Mouse (Mus musculus) liver, embryonic 11.5 days (tissue): Measurements from ENCODE around the gene Snrpa. TPM values are rescaled to one million over a fixed set of nuclear protein-coding genes. Genes with fewer than 3 reads are reported as not detected.

Experiments used
- ATAC-seq: fragments of 200-750 bp; cut with Nextera tagmentation; replicated peaks from 2 replicates; pipeline ENCODE4 v1.8.0; 2017; ENCODE audit warnings: moderate number of reproducible peaks, mild to moderate bottlenecking, moderate TSS enrichment, moderate library complexity; ENCODE audit not compliant: low FRiP score
- DNase-seq: peaks from one replicate; pipeline ENCODE4 v3.0.0-alpha.2; 2017; ENCODE audit warnings: low spot score
- H3K27ac ChIP-seq: fragments of 300-500 bp; sonication (generic); 2 replicates; pipeline ENCODE4 v1.5.1; 2014; ENCODE audit warnings: mild to moderate bottlenecking, low read depth, low read length, control low read depth
- H3K27me3 ChIP-seq: fragments of 300-500 bp; sonication (generic); replicated peaks from 2 replicates; pipeline ENCODE4 v1.6.1; 2014; ENCODE audit warnings: low read length, mixed read lengths; ENCODE audit not compliant: control insufficient read depth, insufficient read depth
- H3K36me3 ChIP-seq: fragments of 300-500 bp; sonication (generic); 2 replicates; pipeline ENCODE4 v1.6.1; 2014; ENCODE audit warnings: mild to moderate bottlenecking, low read length, moderate library complexity, mixed read lengths; ENCODE audit not compliant: control insufficient read depth, insufficient read depth
- H3K4me1 ChIP-seq: fragments of 300-500 bp; sonication (generic); replicated peaks from 2 replicates; pipeline ENCODE4 v1.6.1; 2014; ENCODE audit warnings: low read length, mixed read lengths; ENCODE audit not compliant: control insufficient read depth, insufficient read depth
- H3K4me2 ChIP-seq: fragments of 300-500 bp; sonication (generic); 2 replicates; pipeline ENCODE4 v1.6.1; 2014; ENCODE audit warnings: mild to moderate bottlenecking, control low read depth, moderate library complexity
- H3K4me3 ChIP-seq: fragments of 300-500 bp; sonication (generic); 2 replicates; pipeline ENCODE4 v1.5.1; 2014; ENCODE audit warnings: low read depth, low read length, control low read depth
- H3K9ac ChIP-seq: fragments of 300-500 bp; sonication (generic); 2 replicates; pipeline ENCODE4 v1.6.1; 2014; ENCODE audit warnings: low read depth, low read length, control low read depth
- H3K9me3 ChIP-seq: fragments of 300-500 bp; sonication (generic); 2 replicates; pipeline ENCODE4 v1.6.1; 2016; ENCODE audit warnings: low read length, inconsistent platforms, mixed read lengths; ENCODE audit not compliant: control insufficient read depth
- WGBS: fragments of 180-500 bp; shearing (Covaris S2); extraction: QIAGEN DNeasy Blood & Tissue Kit; methylation state at CpG from one replicate; pipeline ENCODE4 v1.1.7; 2014; 5-methylcytosine and 5-hydroxymethylcytosine counted together
- polyA plus RNA-seq: library from polyadenylated mRNA; unstranded; fragments of >200 nt; fragmentation: Nextera tagmentation; extraction: Ambion mirVana; gene quantifications from 2 replicates; pipeline ENCODE4 v1.2.1, GENCODE M21; 2014

Gene Snrpa
- polyA plus RNA-seq, 1 experiment from 2014 or later, result 294 TPM

DNA sequence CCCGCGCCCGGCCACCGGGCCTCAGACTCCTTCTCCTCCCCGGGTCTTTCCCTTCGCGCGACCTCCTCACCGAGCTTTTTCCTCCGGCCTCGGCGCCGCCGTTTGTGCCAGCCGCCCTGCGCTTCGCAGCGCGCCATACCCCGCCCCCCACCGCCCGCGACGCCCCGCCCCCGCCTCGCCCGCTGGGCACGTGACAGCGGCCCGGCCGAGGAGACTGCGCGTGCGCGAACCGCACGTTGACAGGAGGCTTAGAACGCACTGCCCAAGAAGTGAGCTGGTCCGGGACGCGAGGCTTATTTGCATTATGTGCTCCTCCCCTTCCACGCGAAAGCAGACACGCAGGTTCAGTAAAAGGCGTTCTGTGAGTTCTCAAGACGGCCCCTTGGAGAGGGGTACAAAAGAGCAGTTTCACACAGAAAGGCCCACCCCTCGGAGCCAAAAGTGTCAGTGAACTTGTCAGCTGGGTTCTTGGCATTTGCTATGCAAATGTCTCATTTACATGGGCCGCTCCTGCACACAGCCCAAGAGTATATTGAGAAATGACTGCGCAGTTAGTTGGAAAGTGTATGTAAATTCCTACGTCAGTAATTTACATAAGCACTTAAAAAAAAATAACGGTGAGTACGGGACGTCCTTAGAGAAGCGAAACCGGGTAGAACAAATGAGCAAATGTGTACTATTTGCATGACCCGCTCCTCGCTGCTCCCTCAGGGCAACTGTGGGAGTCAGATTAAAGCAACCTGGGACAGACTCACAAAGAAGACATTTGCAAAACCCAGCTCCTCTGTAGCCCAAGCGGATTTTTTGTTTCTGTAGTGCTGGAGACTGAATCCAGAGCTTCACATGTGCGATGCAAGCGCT is 29.2 kb downstream of the Snrpa start, which contains the start of gene Egln2:
Gene Egln2 (minus strand): TSS at position 189 of the 861 bp plus-strand sequence.
- Histone ChIP-seq H3K9me3 (no peaks in the 10 kb centered on the region), H3K27ac (peak within 1 kb of the TSS; percentile 93), H3K36me3 (peaks cover 13% of the 10 kb centered on the region), H3K4me3 (peak within 1 kb of the TSS; percentile 76), H3K4me2 (peak within 1 kb of the TSS; percentile 89), H3K4me1 (peaks cover 35% of the 10 kb centered on the region), H3K9ac (peak within 1 kb of the TSS; percentile 90), H3K27me3 (no peaks in the 10 kb centered on the region)
- DNase-seq, result peak; percentile 98
- ATAC-seq, result peak; percentile 83
- WGBS, result 1% methylated on average over 51 of the region's 61 CpGs

DNA sequence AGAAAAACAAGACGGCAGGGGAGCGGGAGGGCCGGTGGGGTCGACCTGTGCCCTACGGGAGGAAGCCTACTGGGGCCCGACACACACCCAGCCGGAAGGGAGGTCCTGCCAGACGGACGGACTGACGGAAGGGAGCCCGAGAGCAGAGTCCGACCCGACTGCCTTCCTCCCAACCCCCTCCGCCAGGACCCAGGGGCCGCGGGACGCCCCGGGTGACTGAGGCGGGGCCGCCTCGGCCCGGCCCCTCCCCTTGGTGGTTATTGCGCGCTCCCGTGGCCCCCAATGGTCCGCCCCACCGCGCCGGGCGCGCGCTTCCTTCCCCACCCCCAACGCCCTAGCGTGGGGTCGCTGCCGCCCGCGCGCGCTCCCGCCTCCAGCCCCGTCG is 29.9 kb downstream of the Snrpa start:
- H3K36me3 ChIP-seq, result peaks cover 11% of the 10 kb centered on the region
- H3K9me3 ChIP-seq, result no peaks in the 10 kb centered on the region
- H3K4me1 ChIP-seq, result peaks cover 35% of the 10 kb centered on the region
- WGBS, result under 1% methylated on average over 12 of the region's 43 CpGs
- DNase-seq (peak; percentile 92), ATAC-seq (peak; percentile 79)
- H3K4me3 ChIP-seq, result peak overlapping the region; percentile 76
- H3K27me3 ChIP-seq, result no peaks in the 10 kb centered on the region
- peak overlapping the region; percentile 93 for H3K27ac ChIP-seq
- peak overlapping the region; percentile 89 for H3K4me2 ChIP-seq
- H3K9ac ChIP-seq, result peak overlapping the region; percentile 90

DNA sequence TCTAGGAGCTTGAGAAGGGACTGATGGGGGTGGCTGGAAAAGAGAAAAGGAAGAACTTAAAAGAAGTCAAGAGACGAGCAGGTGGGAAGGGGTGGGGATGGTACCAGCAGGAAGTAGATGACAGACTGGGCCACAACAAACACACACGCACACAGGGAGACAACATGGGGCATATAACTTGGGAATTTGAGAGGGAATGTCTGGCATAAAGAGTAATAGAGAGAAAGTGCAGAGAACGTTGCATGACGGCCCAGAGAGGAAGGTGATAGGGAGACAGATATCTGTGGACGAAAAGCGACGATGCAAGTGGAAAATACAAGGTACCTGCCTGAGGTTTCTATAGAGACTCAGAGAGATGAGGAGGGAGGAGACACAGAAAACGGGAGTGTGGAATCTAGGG is 30.4 kb downstream of the Snrpa start:
- DNase-seq, result no peak
- H3K9me3 ChIP-seq, result no peaks in the 10 kb centered on the region
- H3K27ac ChIP-seq, result peak overlapping the region; percentile 93
- peak overlapping the region; percentile 89 for H3K4me2 ChIP-seq
- 4% methylated on average over 8 of the region's 8 CpGs for WGBS
- no peaks in the 10 kb centered on the region for H3K27me3 ChIP-seq
- ATAC-seq, result no peak
- peaks cover 9% of the 10 kb centered on the region for H3K36me3 ChIP-seq
- peak overlapping the region; percentile 90 for H3K9ac ChIP-seq
- H3K4me3 ChIP-seq, result peak overlapping the region; percentile 76
- H3K4me1 ChIP-seq, result peaks cover 38% of the 10 kb centered on the region

DNA sequence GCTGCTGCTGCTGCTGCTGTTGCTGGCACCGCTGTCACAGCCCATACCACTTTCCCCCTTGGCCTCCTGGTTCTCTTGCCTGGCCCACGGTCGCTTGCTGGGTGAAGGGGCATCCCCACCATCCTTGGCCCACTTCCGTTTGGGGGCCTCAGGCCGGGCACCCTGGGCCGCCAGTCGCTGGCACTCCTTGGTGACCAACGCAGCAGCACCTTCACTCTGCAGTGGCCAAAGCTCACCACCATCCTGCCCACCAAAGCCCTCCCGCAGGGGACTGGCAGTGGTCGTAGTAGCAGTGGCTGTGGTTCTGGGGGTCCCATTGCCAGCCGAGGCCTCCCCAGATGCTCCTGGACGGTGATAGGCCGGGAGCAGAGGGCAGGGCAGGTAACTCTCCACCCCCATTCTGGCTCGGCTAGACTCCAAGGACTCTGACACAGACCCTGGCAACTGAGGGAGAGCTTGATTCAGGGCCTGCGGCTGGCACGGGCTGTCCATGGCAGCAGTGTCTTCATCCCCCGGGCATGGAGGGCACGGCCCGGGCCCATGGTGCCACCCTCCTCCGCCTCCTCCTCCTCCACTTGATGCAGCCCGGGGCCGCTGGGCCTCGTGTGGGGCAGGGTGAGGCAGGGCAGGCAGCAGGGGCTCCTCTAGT is 30.9 kb downstream of the Snrpa start:
- Histone ChIP-seq H3K4me1 (peaks cover 38% of the 10 kb centered on the region), H3K36me3 (peaks cover 9% of the 10 kb centered on the region), H3K27ac (no peak overlapping the region; the same call in 1 of the 2 replicates), H3K9ac (peak overlapping the region; percentile 90), H3K4me3 (peak overlapping the region; percentile 76), H3K4me2 (peak overlapping the region; percentile 89), H3K9me3 (no peaks in the 10 kb centered on the region), H3K27me3 (no peaks in the 10 kb centered on the region)
- ATAC-seq, result no peak
- 68% methylated on average over 23 of the region's 23 CpGs for WGBS
- no peak for DNase-seq

DNA sequence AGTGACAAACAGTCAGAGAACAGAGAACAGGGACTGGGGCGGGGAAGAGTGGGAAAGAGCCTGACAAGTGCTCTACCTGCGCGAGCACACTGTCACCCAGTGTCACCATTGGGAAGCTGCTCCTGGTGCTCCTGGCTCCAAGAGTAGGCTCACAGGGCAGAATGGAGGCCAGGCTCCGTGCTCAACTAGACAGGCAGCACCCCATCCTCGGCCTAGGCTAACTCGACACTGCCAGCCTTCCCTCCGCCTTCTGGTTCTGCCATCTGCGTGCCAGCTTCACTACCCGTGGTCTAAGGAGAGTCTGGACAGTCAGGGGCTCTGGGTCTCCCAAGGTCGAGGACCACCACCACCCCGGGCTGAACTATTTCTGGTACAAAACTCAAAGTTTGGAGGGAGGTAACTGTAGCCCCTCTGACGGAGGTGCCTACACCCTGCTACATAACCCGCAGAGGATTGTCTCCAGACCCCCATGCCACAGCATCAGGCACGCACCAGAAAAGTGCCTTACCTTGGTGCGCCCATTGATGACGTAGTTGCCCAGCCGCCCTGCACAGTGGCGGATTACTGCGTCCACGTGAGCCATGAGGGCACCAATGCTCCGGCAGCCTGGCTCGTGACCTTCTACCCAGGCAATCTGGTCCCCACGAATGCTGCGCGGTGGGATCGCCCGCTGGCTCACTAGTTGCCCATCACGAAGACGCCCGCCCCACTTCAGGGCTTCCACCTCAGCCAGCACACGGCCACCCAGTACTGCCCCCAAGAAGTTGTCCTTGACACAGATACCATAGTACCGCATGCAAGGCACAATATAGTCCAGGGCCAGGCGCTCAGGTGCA is 31.7 kb downstream of the Snrpa start:
- Histone ChIP-seq H3K27me3 (no peaks in the 10 kb centered on the region), H3K9ac (peak overlapping the region; percentile 22; the same call in 1 of the 2 replicates), H3K4me3 (peak overlapping the region; percentile 6; the same call in 1 of the 2 replicates), H3K4me1 (peaks cover 38% of the 10 kb centered on the region), H3K36me3 (peaks cover 9% of the 10 kb centered on the region), H3K4me2 (peak overlapping the region; percentile 89), H3K9me3 (no peaks in the 10 kb centered on the region), H3K27ac (no peak overlapping the region)
- DNase-seq, result no peak
- WGBS, result 84% methylated on average over 33 of the region's 33 CpGs
- no peak for ATAC-seq

DNA sequence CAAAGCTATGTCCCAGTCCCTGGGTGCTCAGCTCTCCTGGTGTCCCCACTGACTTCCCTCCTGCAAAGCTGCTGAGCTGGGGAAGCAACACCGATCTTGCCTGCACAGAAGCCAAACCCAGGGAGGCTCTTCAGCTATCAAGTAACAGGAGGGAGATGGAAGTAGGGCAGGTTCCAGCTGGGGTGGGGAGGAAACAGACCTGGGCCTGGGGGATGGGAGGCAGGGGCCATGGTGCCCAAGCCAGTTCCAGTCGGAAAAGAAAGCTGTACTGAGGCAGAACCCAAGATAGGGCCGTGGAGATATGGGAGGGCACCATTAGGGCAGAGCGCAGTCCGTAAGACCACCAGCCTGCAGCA is 32.6 kb downstream of the Snrpa start:
- no peak for ATAC-seq
- WGBS, result 88% methylated on average over 5 of the region's 5 CpGs
- Histone ChIP-seq H3K9me3 (no peaks in the 10 kb centered on the region), H3K36me3 (peaks cover 15% of the 10 kb centered on the region), H3K4me1 (peaks cover 36% of the 10 kb centered on the region), H3K27me3 (no peaks in the 10 kb centered on the region), H3K9ac (no peak overlapping the region), H3K4me2 (0 out of 2 replicates have a peak overlapping the region, but pooled peaks have one; percentile 1), H3K27ac (no peak overlapping the region), H3K4me3 (no peak overlapping the region)
- DNase-seq, result no peak

DNA sequence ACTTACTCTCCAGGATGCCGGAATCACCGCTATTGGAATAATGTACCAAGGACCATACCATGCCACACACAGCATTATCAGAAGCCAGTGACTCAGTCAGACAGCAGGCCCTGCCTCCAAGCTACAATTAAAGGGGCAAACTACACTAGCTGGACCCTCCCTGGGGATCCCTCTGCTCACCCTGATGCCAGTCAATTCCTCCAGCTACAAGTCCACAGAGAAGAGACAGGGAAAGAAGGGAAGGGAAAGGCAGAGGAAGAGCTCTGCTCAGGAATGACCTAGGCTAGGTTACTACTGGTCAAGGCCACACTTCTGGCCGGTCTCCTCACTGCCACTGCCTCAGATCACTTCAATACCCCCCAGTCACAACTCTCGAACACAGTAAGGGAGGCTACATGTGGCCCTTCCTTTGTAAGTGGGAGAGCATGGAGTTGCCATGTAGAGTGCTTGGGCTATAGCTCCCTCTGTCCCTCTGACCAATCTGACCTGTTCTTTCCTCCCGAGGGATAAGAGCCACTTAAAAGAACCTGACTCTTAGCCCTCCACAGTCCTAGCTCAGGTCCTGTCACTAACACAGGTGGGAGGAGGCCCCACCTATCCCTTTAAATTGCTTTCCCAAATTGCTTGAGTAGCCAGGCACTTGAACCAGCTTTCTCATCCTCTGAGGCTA is 33.2 kb downstream of the Snrpa start:
- DNase-seq, result no peak
- 81% methylated on average over 5 of the region's 5 CpGs for WGBS
- Histone ChIP-seq H3K9ac (no peak overlapping the region), H3K36me3 (peaks cover 18% of the 10 kb centered on the region), H3K4me3 (no peak overlapping the region), H3K27me3 (no peaks in the 10 kb centered on the region), H3K4me2 (no peak overlapping the region), H3K4me1 (peaks cover 32% of the 10 kb centered on the region), H3K27ac (no peak overlapping the region), H3K9me3 (no peaks in the 10 kb centered on the region)
- ATAC-seq, result no peak

DNA sequence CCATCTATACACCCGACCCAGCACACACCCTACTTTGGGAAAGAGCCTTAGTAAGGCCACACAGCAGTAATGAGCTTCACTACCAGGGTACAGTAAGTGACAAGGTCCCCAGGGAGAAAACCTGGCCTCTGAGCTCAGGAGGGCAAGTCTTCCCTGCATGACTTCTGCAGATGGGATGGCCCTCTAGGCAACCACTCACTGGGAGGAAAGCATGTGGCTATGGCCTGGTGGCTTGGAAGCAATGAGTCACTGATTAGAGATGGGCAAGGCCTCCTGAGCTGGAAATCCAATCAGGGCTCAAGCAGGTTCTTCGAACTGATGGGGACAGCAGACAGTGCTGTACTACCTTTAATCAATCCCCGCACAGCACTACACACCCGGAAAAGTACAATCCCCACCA is 34.3 kb downstream of the Snrpa start:
- Histone ChIP-seq H3K27ac (no peak overlapping the region), H3K9ac (no peak overlapping the region), H3K27me3 (no peaks in the 10 kb centered on the region), H3K4me1 (peaks cover 24% of the 10 kb centered on the region), H3K36me3 (peaks cover 26% of the 10 kb centered on the region), H3K9me3 (no peaks in the 10 kb centered on the region), H3K4me3 (no peak overlapping the region), H3K4me2 (no peak overlapping the region)
- DNase-seq (no peak), ATAC-seq (no peak)
- 77% methylated on average over 4 of the region's 4 CpGs for WGBS
